Mouse (Mus musculus) MEL (cell line): ENCODE results near the gene Art3. TPM values are rescaled to one million over a fixed set of nuclear protein-coding genes. Genes with fewer than 3 reads are reported as not detected.

Experiments
- DNase-seq: peaks from one replicate; pipeline ENCODE4 v3.0.0; 2011; ENCODE audit warnings: low read depth, low spot score
- H3K27ac ChIP-seq: 2 replicates; pipeline ENCODE4 v1.5.1; 2012; ENCODE audit warnings: low read depth, mild to moderate bottlenecking, control low read depth, low read length, moderate library complexity; ENCODE audit not compliant: control insufficient read depth
- H3K27me3 ChIP-seq, 2 experiments: fragments of 150-350 bp in 1 of 2; sonication (generic) in 1 of 2; 2 replicates each; pipeline ENCODE4 v1.6.1; 2012; ENCODE audit warnings: low read length in 2 of 2, mild to moderate bottlenecking in 2 of 2, improper control_type of control experiment in 1 of 2, moderate library complexity in 1 of 2; ENCODE audit not compliant: insufficient read depth in 2 of 2, control insufficient read depth in 1 of 2
- H3K36me3 ChIP-seq, 2 experiments: 2 replicates each; pipeline ENCODE4 v1.6.1; 2012 to 2014; ENCODE audit warnings: low read length in 2 of 2, improper control_type of control experiment in 1 of 2, inconsistent platforms in 1 of 2, mild to moderate bottlenecking in 1 of 2; ENCODE audit not compliant: insufficient read depth in 2 of 2, control insufficient read depth in 1 of 2
- H3K4me1 ChIP-seq, 2 experiments: fragments of 150-350 bp in 1 of 2; sonication (generic) in 1 of 2; 2 replicates each; pipeline ENCODE4 v1.6.1; 2012; ENCODE audit warnings: low read length in 2 of 2, improper control_type of control experiment in 1 of 2, mild to moderate bottlenecking in 1 of 2; ENCODE audit not compliant: insufficient read depth in 2 of 2, control insufficient read depth in 1 of 2
- H3K4me3 ChIP-seq, 2 experiments: fragments of 150-350 bp in 1 of 2; sonication (generic) in 1 of 2; 2 replicates each; pipeline ENCODE4 v1.5.1; 2012; ENCODE audit warnings: low read depth in 2 of 2, low read length in 2 of 2, mild to moderate bottlenecking in 2 of 2, moderate library complexity in 2 of 2, control low read depth in 1 of 2, improper control_type of control experiment in 1 of 2; ENCODE audit not compliant: control insufficient read depth in 1 of 2, insufficient read depth in 1 of 2
- H3K79me2 ChIP-seq: 2 replicates; pipeline ENCODE4 v1.6.1; 2012; ENCODE audit warnings: mild to moderate bottlenecking, low read length, moderate library complexity; ENCODE audit not compliant: control insufficient read depth, poor library complexity, insufficient read depth
- H3K9ac ChIP-seq: 2 replicates; pipeline ENCODE4 v1.6.1; 2012; ENCODE audit warnings: low read depth, mild to moderate bottlenecking, control low read depth, low read length, moderate library complexity; ENCODE audit not compliant: control insufficient read depth, poor library complexity, severe bottlenecking
- H3K9me3 ChIP-seq: fragments of 150-350 bp; sonication (generic); replicated peaks from 2 replicates; pipeline ENCODE4 v1.6.1; 2012; ENCODE audit warnings: mild to moderate bottlenecking, low read length, improper control_type of control experiment, moderate library complexity; ENCODE audit not compliant: insufficient read depth
- BHLHE40 ChIP-seq: IDR thresholded peaks from 2 replicates; pipeline ENCODE4 v1.6.1; 2012; ENCODE audit warnings: low read depth, mild to moderate bottlenecking, inconsistent platforms, low read length, improper control_type of control experiment, borderline replicate concordance
- CHD1 ChIP-seq: IDR thresholded peaks from 2 replicates; pipeline ENCODE4 v1.6.1; 2012; ENCODE audit warnings: low read depth, mild to moderate bottlenecking, inconsistent platforms, low read length, improper control_type of control experiment
- ELF1 ChIP-seq: IDR thresholded peaks from 2 replicates; pipeline ENCODE4 v1.6.1; 2014; ENCODE audit warnings: low read depth, mild to moderate bottlenecking, inconsistent platforms, low read length, improper control_type of control experiment, moderate library complexity
- EP300 ChIP-seq, 2 experiments: IDR thresholded peaks; 2 replicates each; pipeline ENCODE4 v1.6.1; 2011; ENCODE audit warnings: improper control_type of control experiment in 2 of 2, low read length in 2 of 2, low read depth in 1 of 2, mild to moderate bottlenecking in 1 of 2
- GABPA ChIP-seq: IDR thresholded peaks from 2 replicates; pipeline ENCODE4 v1.6.1; 2012; ENCODE audit warnings: low read depth, mild to moderate bottlenecking, inconsistent platforms, low read length, improper control_type of control experiment, moderate library complexity
- JUND ChIP-seq: IDR thresholded peaks from 2 replicates; pipeline ENCODE4 v1.6.1; 2011; ENCODE audit warnings: low read depth, mild to moderate bottlenecking, improper control_type of control experiment, low read length
- MAZ ChIP-seq: IDR thresholded peaks from 2 replicates; pipeline ENCODE4 v1.6.1; 2012; ENCODE audit warnings: low read depth, mild to moderate bottlenecking, inconsistent platforms, low read length, improper control_type of control experiment
- MEF2A ChIP-seq: IDR thresholded peaks from 2 replicates; pipeline ENCODE4 v1.6.1; 2014; ENCODE audit warnings: low read depth, mild to moderate bottlenecking, inconsistent platforms, low read length, improper control_type of control experiment; ENCODE audit not compliant: poor library complexity, insufficient replicate concordance, severe bottlenecking; ENCODE audit errors: extremely low read depth
- MYB ChIP-seq: IDR thresholded peaks from 2 replicates; pipeline ENCODE4 v1.6.1; 2011; ENCODE audit warnings: mild to moderate bottlenecking, low read depth, low read length, improper control_type of control experiment
- MYC ChIP-seq: IDR thresholded peaks from 2 replicates; pipeline ENCODE4 v1.6.1; 2011; ENCODE audit warnings: low read depth, mild to moderate bottlenecking, low read length, improper control_type of control experiment, moderate library complexity
- NELFE ChIP-seq: IDR thresholded peaks from 2 replicates; pipeline ENCODE4 v1.6.1; 2011; ENCODE audit warnings: low read depth, low read length, improper control_type of control experiment
- NRF1 ChIP-seq: IDR thresholded peaks from 2 replicates; pipeline ENCODE4 v1.6.1; 2014; ENCODE audit warnings: low read depth, mild to moderate bottlenecking, inconsistent platforms, low read length, improper control_type of control experiment, moderate library complexity; ENCODE audit not compliant: poor library complexity, insufficient read depth, severe bottlenecking
- POLR2AphosphoS5 ChIP-seq: IDR thresholded peaks from 2 replicates; pipeline ENCODE4 v1.6.1; 2012; ENCODE audit warnings: low read depth, borderline replicate concordance, mild to moderate bottlenecking, inconsistent platforms, low read length, moderate library complexity, mixed read lengths
- RCOR1 ChIP-seq: IDR thresholded peaks from 2 replicates; pipeline ENCODE4 v1.6.1; 2012; ENCODE audit warnings: low read depth, mild to moderate bottlenecking, inconsistent platforms, low read length, improper control_type of control experiment
- SIN3A ChIP-seq: IDR thresholded peaks from 2 replicates; pipeline ENCODE4 v1.6.1; 2012; ENCODE audit warnings: low read length, improper control_type of control experiment, inconsistent platforms
- TAL1 ChIP-seq: IDR thresholded peaks from 2 replicates; pipeline ENCODE4 v1.6.1; 2012; ENCODE audit warnings: mild to moderate bottlenecking, inconsistent platforms, low read length, moderate library complexity, mixed read lengths
- ZC3H11A ChIP-seq: IDR thresholded peaks from 2 replicates; pipeline ENCODE4 v1.6.1; 2012; ENCODE audit warnings: low read depth, mild to moderate bottlenecking, inconsistent platforms, low read length, improper control_type of control experiment
- ZNF384 ChIP-seq: IDR thresholded peaks from 2 replicates; pipeline ENCODE4 v1.6.1; 2012; ENCODE audit warnings: low read depth, mild to moderate bottlenecking, inconsistent platforms, low read length, improper control_type of control experiment
- polyA plus RNA-seq, 2 experiments: library from polyadenylated mRNA; stranded (reverse) in 1 of 2; unstranded in 1 of 2; fragments of >175 nt in 1 of 2; fragments of >200 nt in 1 of 2; gene quantifications; 2 replicates each; pipeline versions ENCODE4 v1.2.1 to v1.2.4; 2012; ENCODE audit warnings: low replicate concordance in 2 of 2, low read depth in 1 of 2; ENCODE audit not compliant: insufficient read length in 2 of 2, insufficient read depth in 1 of 2, missing spikeins in 1 of 2
- total RNA-seq: library from RNA; depleted of rRNA; stranded (reverse); fragments of 300-350 nt; gene quantifications from 2 replicates; pipeline ENCODE4 v1.2.3, GENCODE M21; 2012

Art3 gene
- total and polyA plus RNA-seq, 3 experiments = not detected

- no peak for TF ChIP-seq MYC
- TF ChIP-seq JUND = no peak
- TF ChIP-seq NRF1 = no peak
- no peak for TF ChIP-seq ZNF384
- TF ChIP-seq CHD1 = no peak
- TF ChIP-seq POLR2AphosphoS5 = no peak
- no peak for TF ChIP-seq GABPA
- H3K9ac ChIP-seq = no peak overlapping the region
- DNase-seq = peak; percentile 21
- H3K27ac ChIP-seq = no peak overlapping the region
- H3K27me3 ChIP-seq = peaks cover 1 to 5% of the 10 kb centered on the region in 2 experiments; a peak in 2 of 4 replicates
- no peak overlapping the region for H3K4me3 ChIP-seq
- no peaks in the 10 kb centered on the region for H3K9me3 ChIP-seq
- H3K79me2 ChIP-seq = no peaks in the 10 kb centered on the region
- no peaks in the 10 kb centered on the region for H3K36me3 ChIP-seq
- peaks cover 0 to 4% of the 10 kb centered on the region in 2 experiments; a peak in 1 of 4 replicates for H3K4me1 ChIP-seq
These were observed 8.4 kb upstream of the Art3 start for GRCm38 (mm10) chr5:92323264-92323663.

DNA sequence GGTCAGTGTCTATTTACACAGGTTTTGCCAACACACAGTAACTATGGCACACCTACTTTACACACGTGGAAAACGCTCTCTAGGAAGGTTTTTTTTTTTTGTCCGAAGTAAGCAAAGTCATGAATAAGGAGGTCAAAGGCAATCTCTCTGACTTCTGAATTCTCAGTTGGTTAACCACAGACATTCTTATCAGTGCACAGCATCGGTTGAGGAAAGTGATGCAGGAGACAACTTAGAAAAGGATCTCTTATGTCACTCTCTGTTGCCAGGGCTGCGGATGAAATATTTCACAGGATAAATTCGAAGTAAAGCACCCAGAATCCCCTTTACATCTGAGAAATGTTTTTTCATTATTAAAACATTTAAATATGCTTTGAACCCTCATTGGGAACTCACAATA lies 4.3 kb upstream of the Art3 start:
- Histone ChIP-seq H3K4me3 (no peak overlapping the region), H3K27ac (no peak overlapping the region), H3K27me3 (peaks cover 0 to 7% of the 10 kb centered on the region in 2 experiments; a peak in 3 of 4 replicates), H3K36me3 (peaks cover 0 to 2% of the 10 kb centered on the region in 2 experiments; a peak in 1 of 4 replicates), H3K9me3 (no peaks in the 10 kb centered on the region), H3K4me1 (peaks cover 0 to 11% of the 10 kb centered on the region in 2 experiments; a peak in 3 of 4 replicates), H3K9ac (no peak overlapping the region), H3K79me2 (no peaks in the 10 kb centered on the region)
- TF ChIP-seq ELF1 = no peak
- TF ChIP-seq POLR2AphosphoS5 = no peak
- TF ChIP-seq MEF2A = no peak
- no peak for TF ChIP-seq ZC3H11A
- no peak for TF ChIP-seq JUND
- no peak for TF ChIP-seq SIN3A
- no peak for TF ChIP-seq NRF1
- no peak for TF ChIP-seq BHLHE40
- no peak for TF ChIP-seq MAZ
- no peak for TF ChIP-seq TAL1
- no peak for TF ChIP-seq EP300 (IDR thresholded peaks at IDR 0.05; ENCODE audit: low read depth in 1 of 2, low read length in 2 of 2)
- TF ChIP-seq MYB = no peak
- no peak for TF ChIP-seq RCOR1
- TF ChIP-seq NELFE = no peak
- DNase-seq = no peak
